Mouse (Mus musculus) kidney, embryonic 14.5 days (tissue): ENCODE data around the gene Armcx5. TPM values are rescaled to one million over a fixed set of nuclear protein-coding genes. Genes with fewer than 3 reads are reported as not detected.
"Not testable (repeated sequence)": the region's sequence is repeated elsewhere in the genome, so short reads cannot be mapped to it uniquely, and the experiment has no call there.

Experiments used
- ATAC-seq: fragments of 200-750 bp; cut with Nextera tagmentation; 2 replicates; pipeline ENCODE4 v1.8.0; 2017; ENCODE audit warnings: moderate number of reproducible peaks, mild to moderate bottlenecking, moderate TSS enrichment, moderate library complexity; ENCODE audit not compliant: low FRiP score, low TSS enrichment
- H3K27ac ChIP-seq: fragments of 300-500 bp; sonication (generic); 2 replicates; pipeline ENCODE4 v1.5.1; 2014; ENCODE audit warnings: low read depth, mild to moderate bottlenecking, low read length, moderate library complexity, mixed read lengths
- H3K27me3 ChIP-seq: fragments of 300-500 bp; sonication (generic); 2 replicates; pipeline ENCODE4 v1.6.1; 2014; ENCODE audit warnings: mild to moderate bottlenecking, low read length; ENCODE audit not compliant: control insufficient read depth, insufficient read depth
- H3K36me3 ChIP-seq: fragments of 300-500 bp; sonication (generic); 2 replicates; pipeline ENCODE4 v1.6.1; 2014; ENCODE audit warnings: low read length, mixed read lengths; ENCODE audit not compliant: control insufficient read depth, insufficient read depth
- H3K4me1 ChIP-seq: fragments of 300-500 bp; sonication (generic); 2 replicates; pipeline ENCODE4 v1.6.1; 2014; ENCODE audit warnings: low read length, mixed read lengths; ENCODE audit not compliant: control insufficient read depth, insufficient read depth
- H3K4me2 ChIP-seq: fragments of 300-500 bp; sonication (generic); replicated peaks from 2 replicates; pipeline ENCODE4 v1.6.1; 2014; ENCODE audit warnings: low read depth, mild to moderate bottlenecking, low read length
- H3K4me3 ChIP-seq: fragments of 300-500 bp; sonication (generic); 2 replicates; pipeline ENCODE4 v1.5.1; 2014; ENCODE audit warnings: mild to moderate bottlenecking, low read length
- H3K9ac ChIP-seq: fragments of 300-500 bp; sonication (generic); 2 replicates; pipeline ENCODE4 v1.6.1; 2014; ENCODE audit warnings: low read depth, mild to moderate bottlenecking, low read length, moderate library complexity
- H3K9me3 ChIP-seq: fragments of 300-500 bp; sonication (generic); 2 replicates; pipeline ENCODE4 v1.6.1; 2016; ENCODE audit warnings: low read length; ENCODE audit not compliant: control insufficient read depth
- WGBS: fragments of 180-500 bp; shearing (Covaris S2); extraction: QIAGEN DNeasy Blood & Tissue Kit; methylation state at CpG from one replicate; pipeline ENCODE4 v1.1.7; 2014; 5-methylcytosine and 5-hydroxymethylcytosine counted together
- polyA plus RNA-seq: library from polyadenylated mRNA; unstranded; fragments of >200 nt; fragmentation: Nextera tagmentation; extraction: Ambion mirVana; gene quantifications from 2 replicates; pipeline ENCODE4 v1.2.1, GENCODE M21; 2014

Armcx5 gene
- polyA plus RNA-seq, 1 experiment from 2014 or later = 8.4 TPM

- Histone ChIP-seq H3K4me3 (no peak overlapping the region), H3K9ac (no peak overlapping the region), H3K9me3 (no peaks in the 10 kb centered on the region), H3K27ac (no peak overlapping the region), H3K36me3 (no peaks in the 10 kb centered on the region; the same call in 1 of the 2 replicates), H3K4me2 (no peak overlapping the region), H3K4me1 (no peaks in the 10 kb centered on the region), H3K27me3 (no peaks in the 10 kb centered on the region)
- 11% methylated on average over 2 of the region's 2 CpGs for WGBS
- ATAC-seq = peak; percentile 32; the same call in 1 of the 2 replicates
Observed at GRCm38 (mm10) chrX:135752832-135753231, 10.3 kb downstream of the Armcx5 start.

GRCm38 (mm10) chrX:135761707-135762106 is 19.2 kb downstream of the Armcx5 start:
- H3K4me2 ChIP-seq = no peak overlapping the region
- no peaks in the 10 kb centered on the region for H3K9me3 ChIP-seq
- no peak overlapping the region for H3K27ac ChIP-seq
- no peaks in the 10 kb centered on the region for H3K4me1 ChIP-seq
- H3K36me3 ChIP-seq = no peaks in the 10 kb centered on the region; the same call in 1 of the 2 replicates
- H3K9ac ChIP-seq = no peak overlapping the region
- ATAC-seq = no peak
- no peak overlapping the region for H3K4me3 ChIP-seq
- no peaks in the 10 kb centered on the region for H3K27me3 ChIP-seq

DNA sequence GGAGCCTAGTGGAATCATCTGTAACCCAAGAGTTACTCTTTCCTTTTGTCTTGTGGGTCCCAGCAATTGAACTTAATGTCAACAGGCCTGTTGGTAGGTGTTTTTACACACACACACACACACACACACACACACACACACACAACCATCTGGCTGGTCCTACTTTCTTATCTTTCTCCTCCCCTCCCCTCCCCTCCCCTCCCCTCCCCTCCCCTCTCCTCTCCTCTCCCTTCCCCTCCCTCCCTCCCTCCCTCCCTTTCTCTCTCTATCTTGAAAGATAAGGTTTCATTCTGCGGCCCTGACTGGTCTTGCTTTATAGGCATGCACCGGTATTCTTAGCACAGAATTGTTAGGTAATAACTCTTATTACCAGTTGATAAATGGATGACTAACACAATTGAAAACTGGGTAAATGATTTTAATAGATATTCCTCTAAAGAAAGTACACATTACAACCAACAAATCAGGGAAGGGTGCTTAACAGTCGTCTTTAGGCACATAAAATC is 25.6 kb downstream of the Armcx5 start:
- no peaks in the 10 kb centered on the region for H3K9me3 ChIP-seq
- H3K9ac ChIP-seq = no peak overlapping the region
- H3K4me1 ChIP-seq = no peaks in the 10 kb centered on the region
- no peaks in the 10 kb centered on the region for H3K36me3 ChIP-seq
- no peaks in the 10 kb centered on the region for H3K27me3 ChIP-seq
- 66% methylated on average over 3 of the region's 3 CpGs for WGBS
- H3K27ac ChIP-seq = no peak overlapping the region
- no peak overlapping the region for H3K4me2 ChIP-seq
- H3K4me3 ChIP-seq = no peak overlapping the region
- ATAC-seq = no peak

GRCm38 (mm10) chrX:135768565-135768964 is 26.0 kb downstream of the Armcx5 start:
- Histone ChIP-seq H3K36me3 (no peaks in the 10 kb centered on the region), H3K9ac (no peak overlapping the region), H3K27me3 (no peaks in the 10 kb centered on the region), H3K4me2 (no peak overlapping the region), H3K27ac (no peak overlapping the region), H3K4me3 (no peak overlapping the region), H3K4me1 (no peaks in the 10 kb centered on the region), H3K9me3 (no peaks in the 10 kb centered on the region)
- no peak for ATAC-seq
- WGBS = 77% methylated on average over 2 of the region's 2 CpGs

GRCm38 (mm10) chrX:135791536-135791935 is 49.0 kb downstream of the Armcx5 start:
- Histone ChIP-seq H3K27me3 (no peaks in the 10 kb centered on the region), H3K4me1 (no peaks in the 10 kb centered on the region), H3K36me3 (no peaks in the 10 kb centered on the region), H3K27ac (no peak overlapping the region), H3K4me3 (no peak overlapping the region), H3K9ac (no peak overlapping the region), H3K9me3 (no peaks in the 10 kb centered on the region), H3K4me2 (no peak overlapping the region)
- ATAC-seq = no peak

GRCm38 (mm10) chrX:135792326-135792725 is 49.8 kb downstream of the Armcx5 start:
- Histone ChIP-seq H3K27ac (no peak overlapping the region), H3K4me1 (no peaks in the 10 kb centered on the region), H3K4me3 (no peak overlapping the region), H3K9me3 (no peaks in the 10 kb centered on the region), H3K36me3 (no peaks in the 10 kb centered on the region), H3K9ac (no peak overlapping the region), H3K27me3 (no peaks in the 10 kb centered on the region), H3K4me2 (no peak overlapping the region)
- 76% methylated on average over 6 of the region's 6 CpGs for WGBS
- ATAC-seq = no peak

DNA sequence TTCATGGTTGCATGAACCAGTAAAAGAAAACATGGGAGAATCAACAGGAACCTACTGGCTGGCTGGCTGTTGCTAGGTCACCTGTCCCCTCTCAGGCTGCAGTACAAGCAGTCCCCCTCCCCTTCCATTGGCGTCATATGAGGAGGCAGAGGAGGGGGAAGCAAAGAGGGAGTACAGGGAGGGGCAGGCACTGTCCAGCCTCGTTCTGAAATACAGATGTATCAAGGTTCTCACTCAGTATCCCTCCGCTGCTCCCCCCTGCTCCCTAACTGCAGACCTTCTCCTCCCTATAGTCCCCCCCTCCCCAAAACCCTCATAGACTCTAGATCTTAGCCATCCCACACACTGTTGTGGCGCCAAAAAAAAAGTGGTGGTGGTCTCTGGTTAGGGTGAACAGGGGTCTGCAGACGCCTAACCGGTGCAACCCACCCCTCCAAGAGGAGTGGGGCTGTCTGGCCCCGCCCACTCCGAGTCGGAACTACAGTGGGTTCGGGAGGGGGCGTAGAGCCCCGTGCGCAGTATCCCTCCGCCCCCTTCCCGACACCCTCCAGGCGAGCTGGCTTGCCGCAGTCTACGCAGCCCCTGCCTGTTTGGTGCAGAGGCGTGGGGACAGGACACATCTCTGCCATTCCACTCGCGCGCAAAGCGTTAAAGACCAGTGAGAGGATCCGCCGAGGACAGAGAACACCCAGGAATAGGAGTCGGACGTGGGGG is 53.2 kb downstream of the Armcx5 start:
- peak overlapping the region; percentile 63; the same call in 1 of the 2 replicates for H3K9ac ChIP-seq
- peak overlapping the region; percentile 50 for H3K4me2 ChIP-seq
- H3K9me3 ChIP-seq, H3K27ac ChIP-seq, H3K4me1 ChIP-seq, H3K27me3 ChIP-seq: not testable (repeated sequence)
- peaks cover 13% of the 10 kb centered on the region; the same call in 1 of the 2 replicates for H3K36me3 ChIP-seq
- peak overlapping the region; percentile 51 for H3K4me3 ChIP-seq
- peak; percentile 93 for ATAC-seq
- WGBS = 33% methylated on average over 24 of the region's 27 CpGs

GRCm38 (mm10) chrX:135796305-135797211 is 54.0 kb downstream of the Armcx5 start:
- H3K27me3 ChIP-seq, H3K27ac ChIP-seq, H3K4me1 ChIP-seq, H3K9me3 ChIP-seq: not testable (repeated sequence)
- Histone ChIP-seq H3K36me3 (peaks cover 14% of the 10 kb centered on the region; the same call in 1 of the 2 replicates), H3K4me2 (peak overlapping the region; percentile 50), H3K4me3 (peak overlapping the region; percentile 51), H3K9ac (peak overlapping the region; percentile 63)
- whole genome bisulfite sequencing = 28% methylated on average over 22 of the region's 26 CpGs
- ATAC-seq = peak; percentile 71
